Mouse (Mus musculus) 416B (cell line): ENCODE data around the gene Degs1.
"Not testable (repeated sequence)": the region's sequence is repeated elsewhere in the genome, so short reads cannot be mapped to it uniquely, and the experiment has no call there.

Source experiments
- DNase-seq: peaks from one replicate; pipeline ENCODE4 v3.0.0; 2011; ENCODE audit warnings: low read depth

Degs1 gene

GRCm38 (mm10) chr1:182282091-182283075 is at the start of gene Degs1:
Gene Degs1, minus strand, starts transcription at chr1:182282804.
- DNase-seq: peak; percentile 82

GRCm38 (mm10) chr1:182325919-182326318 is 43.3 kb upstream of the Degs1 start:
- DNase-seq: no peak

GRCm38 (mm10) chr1:182324552-182324951 is 41.9 kb upstream of the Degs1 start:
- DNase-seq: peak; percentile 20

GRCm38 (mm10) chr1:182323139-182323538 is 40.5 kb upstream of the Degs1 start:
- DNase-seq: peak; percentile 31

- no peak for DNase-seq
Observed at GRCm38 (mm10) chr1:182314201-182314600, 31.6 kb upstream of the Degs1 start.

- no peak for DNase-seq
Observed at GRCm38 (mm10) chr1:182313181-182313580, 30.6 kb upstream of the Degs1 start.

- peak; percentile 25 for DNase-seq
Observed at GRCm38 (mm10) chr1:182311376-182311775, 28.8 kb upstream of the Degs1 start.

GRCm38 (mm10) chr1:182310316-182310715 is 27.7 kb upstream of the Degs1 start:
- DNase-seq: no peak

- no peak for DNase-seq
Observed at GRCm38 (mm10) chr1:182309403-182309802, 26.8 kb upstream of the Degs1 start.

GRCm38 (mm10) chr1:182302916-182303315 is 20.3 kb upstream of the Degs1 start:
- DNase-seq: no peak

- peak; percentile 80 for DNase-seq
Observed at GRCm38 (mm10) chr1:182302176-182302870, 19.7 kb upstream of the Degs1 start.

GRCm38 (mm10) chr1:182297821-182298220 is 15.2 kb upstream of the Degs1 start:
- DNase-seq: no peak

GRCm38 (mm10) chr1:182297246-182297645 is 14.6 kb upstream of the Degs1 start:
- no peak for DNase-seq

GRCm38 (mm10) chr1:182296816-182297215 is 14.2 kb upstream of the Degs1 start:
- no peak for DNase-seq

GRCm38 (mm10) chr1:182296141-182296540 is 13.5 kb upstream of the Degs1 start:
- DNase-seq: no peak

- DNase-seq: no peak
Observed at GRCm38 (mm10) chr1:182292291-182292690, 9.7 kb upstream of the Degs1 start.

GRCm38 (mm10) chr1:182290741-182291140 is 8.1 kb upstream of the Degs1 start:
- not testable (repeated sequence) for DNase-seq

GRCm38 (mm10) chr1:182289781-182290180 is 7.2 kb upstream of the Degs1 start:
- no peak for DNase-seq

GRCm38 (mm10) chr1:182288601-182289000 is 6.0 kb upstream of the Degs1 start:
- no peak for DNase-seq

- DNase-seq: peak; percentile 34
Observed at GRCm38 (mm10) chr1:182287781-182288180, 5.2 kb upstream of the Degs1 start.

- no peak for DNase-seq
Observed at GRCm38 (mm10) chr1:182284795-182285194, 2.2 kb upstream of the Degs1 start.

GRCm38 (mm10) chr1:182283231-182283630 is 627 bp upstream of the Degs1 start:
- DNase-seq: peak; percentile 67

GRCm38 (mm10) chr1:182281251-182281711 is 1.3 kb downstream of the Degs1 start:
- peak; percentile 28 for DNase-seq
